Mouse (Mus musculus) forebrain, embryonic 15.5 days (tissue): ENCODE measurements around the gene Tamm41. TPM values are rescaled to one million over a fixed set of nuclear protein-coding genes. Genes with fewer than 3 reads are reported as not detected.

ENCODE experiments used
- ATAC-seq: fragments of 200-750 bp; cut with Nextera tagmentation; replicated peaks from 2 replicates; pipeline ENCODE4 v1.8.0; 2017; ENCODE audit warnings: mild to moderate bottlenecking, moderate TSS enrichment, moderate library complexity
- H3K27ac ChIP-seq: fragments of 300-500 bp; sonication (generic); replicated peaks from 2 replicates; pipeline ENCODE4 v1.5.1; 2015; ENCODE audit warnings: mild to moderate bottlenecking, inconsistent platforms
- H3K27me3 ChIP-seq: fragments of 300-500 bp; sonication (generic); 2 replicates; pipeline ENCODE4 v1.6.1; 2015; ENCODE audit warnings: inconsistent platforms
- H3K36me3 ChIP-seq: fragments of 300-500 bp; sonication (generic); 2 replicates; pipeline ENCODE4 v1.6.1; 2015; ENCODE audit warnings: mild to moderate bottlenecking, inconsistent platforms
- H3K4me1 ChIP-seq: fragments of 300-500 bp; sonication (generic); 2 replicates; pipeline ENCODE4 v1.6.1; 2015; ENCODE audit warnings: inconsistent platforms
- H3K4me2 ChIP-seq: fragments of 300-500 bp; sonication (generic); replicated peaks from 2 replicates; pipeline ENCODE4 v1.6.1; 2015; ENCODE audit warnings: mild to moderate bottlenecking, inconsistent platforms
- H3K4me3 ChIP-seq: fragments of 300-500 bp; sonication (generic); 2 replicates; pipeline ENCODE4 v1.5.1; 2015; ENCODE audit warnings: mild to moderate bottlenecking, inconsistent platforms
- H3K9ac ChIP-seq: fragments of 300-500 bp; sonication (generic); replicated peaks from 2 replicates; pipeline ENCODE4 v1.6.1; 2015; ENCODE audit warnings: mild to moderate bottlenecking, inconsistent platforms
- H3K9me3 ChIP-seq: fragments of 300-500 bp; sonication (generic); 2 replicates; pipeline ENCODE4 v1.6.1; 2016; ENCODE audit warnings: inconsistent platforms
- WGBS: fragments of 180-500 bp; shearing (Covaris S2); methylation state at CpG from one replicate; pipeline ENCODE4 v1.1.7; 2015; ENCODE audit warnings: mixed read lengths; 5-methylcytosine and 5-hydroxymethylcytosine counted together
- polyA plus RNA-seq: library from polyadenylated mRNA; unstranded; fragments of >200 nt; fragmentation: Nextera tagmentation; extraction: Ambion mirVana; gene quantifications from 2 replicates; pipeline ENCODE4 v1.2.1, GENCODE M21; 2015

The Tamm41 gene
- polyA plus RNA-seq, 1 experiment from 2014 or later: 61.2 TPM

GRCm38 (mm10) chr6:114968361-114969212 is 69.1 kb downstream of the Tamm41 start:
- Histone ChIP-seq H3K36me3 (no peaks in the 10 kb centered on the region), H3K27me3 (no peaks in the 10 kb centered on the region), H3K4me2 (peak overlapping the region; percentile 100), H3K9ac (peak overlapping the region; percentile 65), H3K9me3 (no peaks in the 10 kb centered on the region), H3K27ac (peak overlapping the region; percentile 39; the same call in 1 of the 2 replicates), H3K4me1 (peaks cover 26% of the 10 kb centered on the region), H3K4me3 (peak overlapping the region; percentile 66)
- ATAC-seq: peak; percentile 77
- WGBS: under 1% methylated on average over 72 of the region's 82 CpGs

GRCm38 (mm10) chr6:114967623-114968022 is 70.1 kb downstream of the Tamm41 start:
- Histone ChIP-seq H3K27me3 (no peaks in the 10 kb centered on the region), H3K27ac (no peak overlapping the region), H3K4me2 (peak overlapping the region; percentile 100), H3K9me3 (no peaks in the 10 kb centered on the region), H3K4me3 (peak overlapping the region; percentile 66), H3K36me3 (no peaks in the 10 kb centered on the region), H3K9ac (no peak overlapping the region), H3K4me1 (peaks cover 26% of the 10 kb centered on the region)
- ATAC-seq: no peak
- 27% methylated on average over 12 of the region's 12 CpGs for WGBS

- Histone ChIP-seq H3K9ac (no peak overlapping the region), H3K4me3 (no peak overlapping the region), H3K9me3 (no peaks in the 10 kb centered on the region), H3K4me2 (no peak overlapping the region), H3K27me3 (no peaks in the 10 kb centered on the region), H3K27ac (no peak overlapping the region), H3K36me3 (no peaks in the 10 kb centered on the region), H3K4me1 (peaks cover 26% of the 10 kb centered on the region)
- WGBS: 30% methylated on average over 2 of the region's 2 CpGs
- ATAC-seq: no peak
Measured at GRCm38 (mm10) chr6:114966396-114967154, 71.1 kb downstream of the Tamm41 start.

- Histone ChIP-seq H3K9ac (no peak overlapping the region), H3K4me1 (peaks cover 26% of the 10 kb centered on the region), H3K27ac (no peak overlapping the region), H3K4me3 (no peak overlapping the region), H3K9me3 (no peaks in the 10 kb centered on the region), H3K4me2 (no peak overlapping the region), H3K36me3 (no peaks in the 10 kb centered on the region), H3K27me3 (no peaks in the 10 kb centered on the region)
- 90% methylated on average over 3 of the region's 3 CpGs for WGBS
- ATAC-seq: no peak
Measured at GRCm38 (mm10) chr6:114965802-114966201, 71.9 kb downstream of the Tamm41 start.

DNA sequence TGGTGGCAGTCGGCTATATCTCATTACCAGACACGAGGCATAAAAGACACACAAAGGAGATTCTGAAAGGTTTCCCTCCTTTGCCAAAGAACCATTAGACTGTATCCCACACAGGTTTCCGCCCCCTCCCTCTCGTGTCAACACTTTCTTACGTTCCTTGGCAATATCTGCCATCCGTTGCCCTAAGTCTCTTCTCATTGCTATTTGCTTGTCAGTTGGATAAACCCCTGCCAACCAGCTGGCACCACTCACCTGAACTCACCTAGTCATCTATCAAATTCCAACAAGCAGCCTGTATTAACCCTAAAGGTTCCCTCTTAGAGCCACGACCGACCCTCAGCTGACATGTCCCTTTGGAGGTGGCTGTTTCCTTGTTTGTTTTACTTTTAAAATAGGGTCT is 72.3 kb downstream of the Tamm41 start:
- Histone ChIP-seq H3K4me3 (no peak overlapping the region), H3K9ac (no peak overlapping the region), H3K4me2 (no peak overlapping the region), H3K36me3 (no peaks in the 10 kb centered on the region), H3K4me1 (peaks cover 26% of the 10 kb centered on the region), H3K9me3 (no peaks in the 10 kb centered on the region), H3K27ac (no peak overlapping the region), H3K27me3 (no peaks in the 10 kb centered on the region)
- WGBS: 64% methylated on average over 8 of the region's 8 CpGs
- no peak for ATAC-seq

DNA sequence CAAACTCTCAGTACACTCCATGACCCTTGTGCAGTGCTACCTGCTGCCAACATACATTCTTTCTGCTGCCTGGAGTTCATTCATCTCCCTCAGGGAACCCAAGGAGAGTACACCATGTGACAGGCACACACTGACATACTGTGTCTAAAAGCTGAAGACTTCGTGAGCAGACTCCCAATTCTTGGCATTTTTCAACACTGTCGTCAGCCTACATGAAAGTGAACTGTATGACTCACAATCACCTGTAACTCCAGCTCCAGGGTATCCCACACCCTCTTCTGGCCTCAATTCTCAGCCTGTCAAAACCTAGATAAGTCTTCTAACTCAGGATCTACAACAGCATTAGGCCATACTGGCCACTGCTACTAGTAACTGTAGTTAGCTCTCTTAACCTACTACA is 73.4 kb downstream of the Tamm41 start:
- Histone ChIP-seq H3K9me3 (no peaks in the 10 kb centered on the region), H3K4me1 (peaks cover 17% of the 10 kb centered on the region), H3K9ac (no peak overlapping the region), H3K4me2 (no peak overlapping the region), H3K27me3 (no peaks in the 10 kb centered on the region), H3K4me3 (no peak overlapping the region), H3K36me3 (no peaks in the 10 kb centered on the region), H3K27ac (no peak overlapping the region)
- ATAC-seq: no peak
- WGBS: 79% methylated on average over 2 of the region's 2 CpGs

DNA sequence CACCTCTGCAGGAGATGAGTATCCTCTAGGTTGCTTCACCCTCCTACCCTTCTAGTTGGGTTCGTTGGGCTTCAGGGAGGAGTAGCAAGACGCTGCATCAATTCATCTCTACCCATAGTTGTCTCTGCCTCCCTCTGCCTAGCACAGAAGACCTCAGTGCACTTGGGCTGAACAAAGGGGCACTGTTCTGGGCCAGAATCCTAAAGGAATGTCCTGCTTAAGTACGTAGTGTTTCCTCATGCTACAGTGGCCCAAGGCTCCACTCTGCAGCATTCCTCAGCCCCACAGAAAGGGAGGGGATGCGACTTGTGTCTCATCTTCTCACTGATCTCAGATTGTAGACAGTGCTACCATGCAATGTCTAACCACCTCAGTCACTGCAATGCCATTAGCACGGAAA is 74.0 kb downstream of the Tamm41 start:
- no peak overlapping the region for H3K27ac ChIP-seq

GRCm38 (mm10) chr6:114961276-114962068 is 76.2 kb downstream of the Tamm41 start:
- Histone ChIP-seq H3K27ac (no peak overlapping the region), H3K36me3 (no peaks in the 10 kb centered on the region), H3K4me3 (no peak overlapping the region), H3K4me1 (peaks cover 5% of the 10 kb centered on the region; the same call in 1 of the 2 replicates), H3K9ac (no peak overlapping the region), H3K4me2 (no peak overlapping the region), H3K27me3 (no peaks in the 10 kb centered on the region), H3K9me3 (no peaks in the 10 kb centered on the region)
- ATAC-seq: no peak
- 81% methylated on average over 10 of the region's 10 CpGs for WGBS

More for the DNA sequence above, 74.0 kb downstream of the Tamm41 start:
- Histone ChIP-seq H3K9ac (no peak overlapping the region), H3K27me3 (no peaks in the 10 kb centered on the region), H3K36me3 (no peaks in the 10 kb centered on the region), H3K4me3 (no peak overlapping the region), H3K9me3 (no peaks in the 10 kb centered on the region), H3K4me1 (peaks cover 17% of the 10 kb centered on the region), H3K4me2 (no peak overlapping the region)
- no peak for ATAC-seq
- WGBS: 68% methylated on average over 5 of the region's 5 CpGs

GRCm38 (mm10) chr6:114959012-114959398 is 78.7 kb downstream of the Tamm41 start:
- no peak overlapping the region for H3K9ac ChIP-seq
- no peaks in the 10 kb centered on the region for H3K4me1 ChIP-seq
- H3K4me3 ChIP-seq: no peak overlapping the region
- H3K36me3 ChIP-seq: no peaks in the 10 kb centered on the region
- H3K27me3 ChIP-seq: no peaks in the 10 kb centered on the region
- no peaks in the 10 kb centered on the region for H3K9me3 ChIP-seq
- no peak for ATAC-seq
- H3K27ac ChIP-seq: no peak overlapping the region
- WGBS: 89% methylated on average over 6 of the region's 6 CpGs
- no peak overlapping the region for H3K4me2 ChIP-seq

- Histone ChIP-seq H3K4me2 (no peak overlapping the region), H3K9ac (no peak overlapping the region), H3K9me3 (no peaks in the 10 kb centered on the region), H3K36me3 (no peaks in the 10 kb centered on the region), H3K4me1 (no peaks in the 10 kb centered on the region), H3K27me3 (no peaks in the 10 kb centered on the region), H3K27ac (no peak overlapping the region), H3K4me3 (no peak overlapping the region)
- no peak for ATAC-seq
- 85% methylated on average over 10 of the region's 10 CpGs for WGBS
Measured at GRCm38 (mm10) chr6:114958249-114959011, 79.2 kb downstream of the Tamm41 start.

- 80% methylated on average over 12 of the region's 12 CpGs for WGBS
- Histone ChIP-seq H3K27me3 (no peaks in the 10 kb centered on the region), H3K4me1 (peaks cover under 1% of the 10 kb centered on the region), H3K4me3 (no peak overlapping the region), H3K36me3 (no peaks in the 10 kb centered on the region), H3K9me3 (no peaks in the 10 kb centered on the region), H3K9ac (no peak overlapping the region), H3K27ac (no peak overlapping the region), H3K4me2 (no peak overlapping the region)
- ATAC-seq: no peak
Measured at GRCm38 (mm10) chr6:114957756-114958155, 79.9 kb downstream of the Tamm41 start.
